Mouse (Mus musculus): Measurements from ENCODE around the gene Themis. TPM values are rescaled to one million over a fixed set of nuclear protein-coding genes. Genes with fewer than 3 reads are reported as not detected.

Themis gene
- total RNA-seq (2021) = not detected
- long read RNA-seq, experiment 1 = 0 reads
- long read RNA-seq, experiment 2 = 0 reads

DNA sequence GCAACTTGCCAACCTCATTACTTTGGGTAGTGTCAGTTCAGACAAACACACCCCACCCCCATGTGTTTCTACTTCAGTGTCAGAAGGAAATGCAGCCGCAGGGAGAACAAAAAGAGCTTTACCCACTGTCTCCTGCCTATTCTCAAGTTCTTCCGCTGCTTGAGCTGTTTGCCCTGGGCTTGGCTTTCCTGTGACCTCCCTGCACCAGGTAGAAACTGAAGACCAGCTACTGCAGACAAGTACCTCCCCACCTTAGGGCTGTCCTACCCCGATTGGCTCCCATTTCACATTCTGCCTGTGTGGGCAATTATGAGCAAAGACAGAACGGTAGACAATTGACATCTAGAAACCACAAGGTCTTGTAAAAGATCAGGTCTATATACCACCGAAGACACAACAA lies at the start of gene Themis:
Gene Themis (plus strand): TSS at position 100 of the 400 bp plus-strand sequence.
- no peak within 1 kb of the TSS for H3K4me3 ChIP-seq
- DNase-seq (ENCODE audit: extremely low spot score in 1 of 2, low spot score in 2 of 2) = no peak
- no peak within 1 kb of the TSS for H3K27ac ChIP-seq
- intact Hi-C loops (cut with DNase I) = no loop called here
- no peak for TF ChIP-seq CTCF (IDR thresholded peaks at IDR 0.05)

DNA sequence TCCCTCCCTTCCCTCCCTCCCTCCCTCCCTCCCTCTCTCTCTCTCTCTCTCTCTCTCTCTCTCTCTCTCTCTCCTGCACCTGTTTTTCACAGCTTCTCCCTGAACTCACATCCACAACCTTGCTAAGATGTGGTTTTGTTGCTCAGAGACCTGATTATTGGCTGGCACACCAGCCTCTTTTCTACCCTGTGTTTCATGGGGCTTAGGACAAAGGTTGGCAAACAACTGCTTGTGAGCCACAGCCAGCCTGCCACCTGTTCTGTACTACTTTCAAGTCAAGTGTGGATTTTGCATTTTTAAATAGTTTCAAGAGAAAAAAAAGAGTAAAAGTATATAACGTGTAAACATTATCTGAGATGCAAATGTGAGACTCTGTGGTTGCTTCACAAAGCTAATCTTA lies 48.7 kb upstream of the Themis start:
- intact Hi-C loops (cut with DNase I) = no loop called here
- no peak for TF ChIP-seq CTCF (IDR thresholded peaks at IDR 0.05)

DNA sequence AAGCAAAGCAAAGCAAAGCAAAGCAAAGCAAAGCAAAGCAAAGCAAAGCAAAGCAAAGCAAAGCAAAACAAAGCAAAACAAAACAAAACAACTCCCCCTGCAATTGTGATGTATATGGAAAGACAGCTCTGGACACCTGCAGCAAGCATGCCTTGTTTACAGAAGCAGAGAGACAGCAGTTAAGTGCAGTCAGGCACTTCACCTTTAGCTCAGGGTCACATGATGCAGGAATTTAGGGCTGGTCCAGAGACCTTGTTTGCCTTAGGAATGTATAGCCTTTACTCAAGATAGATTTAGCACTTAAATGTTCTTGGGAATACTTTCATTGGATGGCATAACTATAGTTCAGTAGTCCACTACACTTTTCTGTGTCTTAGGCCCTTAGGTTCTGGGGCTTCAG lies 32.1 kb upstream of the Themis start:
- intact Hi-C loops (cut with DNase I) = no loop called here
- no peak overlapping the region for H3K4me3 ChIP-seq

More for the DNA sequence above, 48.7 kb upstream of the Themis start:
- H3K27ac ChIP-seq = no peak overlapping the region
- DNase-seq (ENCODE audit: extremely low spot score in 1 of 2, low spot score in 2 of 2) = no peak
- no peak overlapping the region for H3K4me3 ChIP-seq

DNA sequence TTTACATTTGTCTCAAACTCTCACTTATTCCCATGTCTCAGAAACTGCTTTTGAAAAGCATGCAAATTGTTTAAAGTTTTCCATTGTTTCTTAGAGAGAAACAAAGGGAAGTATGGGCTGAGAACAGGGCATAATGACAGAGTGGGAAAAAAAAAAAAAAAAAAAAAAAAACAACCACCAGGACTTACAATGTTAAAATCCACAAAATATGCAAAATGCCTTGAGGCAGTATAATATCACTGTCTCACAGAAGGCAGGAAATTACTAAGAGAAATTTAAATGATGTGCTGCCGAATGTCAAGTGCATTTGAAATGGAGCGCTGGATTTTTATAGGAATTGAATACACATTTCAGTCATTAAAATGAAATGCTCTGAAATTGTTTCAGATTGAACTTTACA lies 26.3 kb upstream of the Themis start:
- DNase-seq (ENCODE audit: extremely low spot score in 1 of 2, low spot score in 2 of 2) = no peak
- H3K4me3 ChIP-seq = no peak overlapping the region
- H3K27ac ChIP-seq = no peak overlapping the region
- intact Hi-C loops (cut with DNase I) = no loop called here
- no peak for TF ChIP-seq CTCF (IDR thresholded peaks at IDR 0.05)

More for the DNA sequence above, 32.1 kb upstream of the Themis start:
- no peak for DNase-seq (ENCODE audit: extremely low spot score in 1 of 2, low spot score in 2 of 2)
- no peak for TF ChIP-seq CTCF (IDR thresholded peaks at IDR 0.05)
- no peak overlapping the region for H3K27ac ChIP-seq

DNA sequence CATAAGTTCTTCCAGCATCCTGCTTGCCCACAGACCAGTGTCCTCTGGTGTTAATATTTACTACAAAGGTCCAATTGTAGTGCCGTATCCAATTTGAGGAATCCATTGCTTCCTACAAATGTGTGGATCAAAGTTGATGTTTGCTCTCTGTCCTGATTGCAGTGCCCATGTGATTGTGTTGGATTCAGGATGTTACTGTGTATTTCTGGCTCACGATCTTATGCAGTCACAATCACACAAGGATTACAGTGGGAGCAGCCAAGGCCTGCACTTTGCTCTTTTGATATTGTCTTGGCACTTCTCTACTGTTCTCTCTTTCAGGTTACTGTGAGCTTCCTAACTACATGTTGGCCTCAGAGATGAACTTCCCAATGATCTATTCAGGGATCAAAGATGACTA lies 20.3 kb upstream of the Themis start:
- H3K4me3 ChIP-seq = no peak overlapping the region
- no peak overlapping the region for H3K27ac ChIP-seq
- intact Hi-C loops (cut with DNase I) = no loop called here
- no peak for TF ChIP-seq CTCF (IDR thresholded peaks at IDR 0.05)
- no peak for DNase-seq (ENCODE audit: extremely low spot score in 1 of 2, low spot score in 2 of 2)

DNA sequence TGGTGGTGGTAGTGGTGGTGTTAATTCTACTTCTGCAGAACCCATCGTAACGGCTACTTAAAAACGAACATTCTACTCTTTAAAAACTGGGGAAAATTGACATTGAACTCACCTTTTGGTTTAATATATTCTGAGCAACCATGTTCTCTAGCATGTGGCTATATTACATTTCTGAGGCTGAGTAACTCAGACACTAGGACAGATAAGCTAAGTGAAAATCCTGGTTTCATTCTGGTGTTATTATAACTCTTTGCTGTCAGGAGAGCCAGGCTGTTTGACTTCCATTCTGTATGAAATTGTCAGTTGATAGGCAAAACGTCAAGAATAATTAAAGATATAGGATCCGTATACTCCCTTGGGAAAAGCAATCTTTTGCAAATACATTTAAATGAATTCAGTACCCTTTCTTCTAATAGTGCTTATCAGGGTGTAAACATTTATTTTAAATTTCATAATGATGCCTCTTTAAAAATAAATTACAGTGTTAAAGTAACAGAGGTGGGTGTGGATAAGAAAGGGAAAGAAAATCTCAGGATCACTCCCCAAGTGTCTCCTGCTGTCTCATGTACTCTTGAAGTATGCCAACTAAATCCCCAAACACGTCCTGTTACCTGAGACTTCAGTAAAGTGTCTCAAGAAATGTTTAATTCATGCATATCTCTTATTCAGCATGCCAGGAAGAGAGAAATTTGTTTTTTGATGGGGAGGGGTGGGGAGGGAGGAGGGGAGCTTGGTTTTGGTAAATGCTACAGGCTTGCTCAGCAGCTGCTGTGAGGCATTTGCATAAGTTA lies 18.9 kb upstream of the Themis start:
- intact Hi-C loops (cut with DNase I) = no loop called here
- no peak for DNase-seq (ENCODE audit: extremely low spot score in 1 of 2, low spot score in 2 of 2)
- Histone ChIP-seq H3K27ac (no peak overlapping the region), H3K4me3 (no peak overlapping the region)
- no peak for TF ChIP-seq CTCF (IDR thresholded peaks at IDR 0.05)

DNA sequence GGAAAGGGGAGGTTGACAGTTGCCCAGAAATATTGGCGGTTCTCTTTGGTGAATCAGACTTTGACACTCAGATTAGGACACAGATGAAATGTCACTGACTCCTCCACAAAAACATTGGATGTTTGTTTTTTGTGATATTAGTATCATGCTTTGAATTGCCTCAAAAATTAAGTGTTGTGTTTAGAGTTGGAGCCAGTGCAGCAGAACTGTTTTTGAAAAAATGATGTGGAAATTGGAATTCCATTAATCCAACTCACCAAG lies 18.3 kb upstream of the Themis start:
- intact Hi-C loops (cut with DNase I) = no loop called here
- Histone ChIP-seq H3K4me3 (no peak overlapping the region), H3K27ac (no peak overlapping the region)
- DNase-seq (ENCODE audit: extremely low spot score in 1 of 2, low spot score in 2 of 2) = no peak
- TF ChIP-seq CTCF (IDR thresholded peaks at IDR 0.05) = no peak

DNA sequence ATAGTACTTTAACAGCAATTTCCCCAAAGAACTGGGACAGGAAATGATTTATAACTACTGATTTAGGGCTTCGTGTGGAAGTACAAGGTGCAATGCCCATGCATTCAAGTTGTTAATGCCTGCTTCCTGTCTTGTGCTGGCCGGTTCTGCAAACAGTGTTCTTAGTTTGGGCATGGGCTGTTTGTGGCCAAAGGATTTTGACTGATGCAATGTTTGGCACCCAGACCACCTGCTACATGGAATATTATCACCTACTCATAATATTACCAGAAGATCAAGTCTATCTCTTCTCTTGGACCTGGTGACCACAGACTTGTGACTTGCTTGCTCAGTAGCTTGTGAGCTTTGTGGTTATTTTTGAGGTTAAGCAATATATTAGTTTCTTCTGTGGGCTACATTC lies 16.2 kb upstream of the Themis start:
- intact Hi-C loops (cut with DNase I) = no loop called here
- H3K27ac ChIP-seq = no peak overlapping the region
- DNase-seq (ENCODE audit: extremely low spot score in 1 of 2, low spot score in 2 of 2) = no peak

DNA sequence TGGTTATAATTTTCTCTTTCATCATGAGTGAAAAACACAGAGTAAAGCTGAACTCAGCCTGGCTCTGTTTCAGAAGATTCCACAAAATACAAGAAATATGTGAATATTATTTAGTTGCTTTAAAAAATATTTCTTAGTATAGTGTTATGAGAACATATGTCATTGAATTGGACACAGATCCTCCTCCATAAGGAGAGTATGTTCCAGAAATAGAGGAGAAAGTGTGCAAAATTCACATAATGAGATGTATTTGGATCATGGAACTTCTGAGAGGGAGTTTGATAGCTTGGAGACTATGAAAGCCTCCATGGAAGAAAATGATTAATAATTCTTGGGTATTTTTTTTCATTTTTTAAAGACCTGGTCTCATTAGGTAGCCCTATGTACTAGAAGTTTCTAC lies 13.4 kb upstream of the Themis start:
- no peak for TF ChIP-seq CTCF (IDR thresholded peaks at IDR 0.05)
- DNase-seq (ENCODE audit: extremely low spot score in 1 of 2, low spot score in 2 of 2) = no peak
- peak overlapping the region; percentile 40; the same call in 1 of the 2 replicates for H3K27ac ChIP-seq
- intact Hi-C loops (cut with DNase I) = no loop called here
- H3K4me3 ChIP-seq = no peak overlapping the region

More for the DNA sequence above, 16.2 kb upstream of the Themis start:
- TF ChIP-seq CTCF (IDR thresholded peaks at IDR 0.05) = no peak
- no peak overlapping the region for H3K4me3 ChIP-seq

DNA sequence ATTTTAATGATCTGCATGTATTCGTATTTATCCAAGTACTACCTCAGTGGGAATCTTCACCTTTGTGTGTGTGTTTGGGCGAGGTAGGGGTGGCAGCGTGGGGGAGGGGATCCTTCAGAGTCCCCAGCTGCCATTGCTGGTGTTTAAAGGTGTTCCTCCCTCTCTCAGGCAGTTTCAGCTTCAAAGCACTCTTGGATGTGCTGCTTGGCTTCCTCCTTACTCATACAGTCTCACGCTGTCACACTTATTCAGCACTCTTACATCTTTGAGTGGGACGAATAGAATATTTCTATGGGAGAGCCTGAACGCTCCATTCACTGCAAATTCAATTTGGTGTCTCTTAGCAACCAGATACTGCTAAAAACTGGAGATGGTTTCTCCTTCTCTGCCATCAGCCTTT lies 3.0 kb upstream of the Themis start:
- TF ChIP-seq CTCF (IDR thresholded peaks at IDR 0.05) = no peak
- no peak for DNase-seq (ENCODE audit: extremely low spot score in 1 of 2, low spot score in 2 of 2)
- intact Hi-C loops (cut with DNase I) = no loop called here
- H3K27ac ChIP-seq = no peak overlapping the region
- H3K4me3 ChIP-seq = no peak overlapping the region

DNA sequence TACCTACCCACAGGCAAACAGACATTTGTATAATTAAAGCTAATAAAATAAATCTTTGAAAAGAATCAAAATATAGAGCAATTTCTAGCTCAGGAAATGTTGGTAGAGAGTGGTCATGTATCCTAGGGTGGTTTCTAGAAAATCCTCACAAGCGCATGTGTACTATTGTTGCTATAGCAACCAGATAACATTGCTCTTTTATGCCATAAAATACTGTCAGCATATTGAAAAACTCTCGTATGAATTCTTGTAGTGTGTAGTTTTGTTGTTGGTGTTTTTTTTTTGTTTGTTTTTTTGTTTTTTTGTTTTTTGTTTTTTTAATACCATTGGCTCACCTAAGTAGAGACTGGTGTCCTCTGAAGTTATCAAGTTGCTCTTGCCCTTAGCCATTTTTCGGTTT lies 5.8 kb downstream of the Themis start:
- TF ChIP-seq CTCF (IDR thresholded peaks at IDR 0.05) = no peak
- no peak for DNase-seq (ENCODE audit: extremely low spot score in 1 of 2, low spot score in 2 of 2)
- intact Hi-C loops (cut with DNase I) = no loop called here
- H3K27ac ChIP-seq = no peak overlapping the region
- H3K4me3 ChIP-seq = no peak overlapping the region

DNA sequence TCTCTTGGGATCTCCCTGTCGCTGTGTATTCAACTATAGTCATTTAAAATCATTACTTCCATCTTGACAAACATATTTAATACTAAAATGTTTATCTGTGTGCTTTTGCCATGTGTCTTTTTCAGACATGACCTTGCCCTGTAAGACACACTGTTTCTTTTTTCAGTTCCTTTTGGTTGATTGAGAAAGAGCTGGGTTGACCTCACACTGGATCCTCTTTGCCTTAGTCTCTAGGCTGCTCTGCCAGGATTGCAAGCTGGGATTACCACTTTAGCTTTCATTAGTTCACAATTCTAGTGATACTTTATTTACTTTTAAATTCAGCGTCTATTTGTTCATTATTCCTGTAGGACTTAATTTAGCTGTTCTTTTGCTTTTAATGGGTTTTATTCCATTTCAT lies 7.2 kb downstream of the Themis start:
- Histone ChIP-seq H3K27ac (no peak overlapping the region), H3K4me3 (no peak overlapping the region)
- intact Hi-C loops (cut with DNase I) = no loop called here
- no peak for TF ChIP-seq CTCF (IDR thresholded peaks at IDR 0.05)
- DNase-seq (ENCODE audit: extremely low spot score in 1 of 2, low spot score in 2 of 2) = no peak

DNA sequence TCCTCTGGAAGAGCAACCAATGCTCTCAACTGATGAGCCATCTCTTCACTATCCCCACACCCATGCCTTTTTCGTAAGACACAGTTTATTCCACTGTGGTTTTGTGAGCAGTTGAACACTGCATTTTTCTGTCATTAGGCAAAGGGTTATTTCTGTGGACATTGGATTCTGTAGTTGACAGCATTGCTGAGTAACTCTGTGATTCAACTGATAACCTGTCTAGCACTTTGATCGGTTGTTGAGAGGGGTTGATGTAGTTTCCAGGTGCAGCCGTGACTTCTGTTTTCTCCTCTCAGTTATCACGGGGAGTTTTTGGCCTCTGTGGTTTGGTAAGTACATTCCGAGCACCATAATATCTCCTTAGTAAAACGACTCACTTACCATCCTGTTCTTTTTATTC lies 26.8 kb downstream of the Themis start:
- Histone ChIP-seq H3K4me3 (no peak overlapping the region), H3K27ac (peak overlapping the region; percentile 28; the same call in 1 of the 2 replicates)
- DNase-seq (ENCODE audit: extremely low spot score in 1 of 2, low spot score in 2 of 2) = no peak
- TF ChIP-seq CTCF (IDR thresholded peaks at IDR 0.05) = no peak
- intact Hi-C loops (cut with DNase I) = loop anchor here (10.0 kb wide), 1 partner anchor 200 kb away; no protein-coding TSS in a partner anchor

Data from left cerebral cortex, adult 2 months (tissue).